Mouse (Mus musculus) forebrain, embryonic 12.5 days (tissue): ENCODE data around the gene Ccnh. TPM values are rescaled to one million over a fixed set of nuclear protein-coding genes. Genes with fewer than 3 reads are reported as not detected.
A peak's percentile ranks its signal among the peaks of the same experiment; 100 is the strongest.
"Not testable (repeated sequence)": the region's sequence is repeated elsewhere in the genome, so short reads cannot be mapped to it uniquely, and the experiment has no call there.

Source experiments
- ATAC-seq: fragments of 200-750 bp; cut with Nextera tagmentation; 2 replicates; pipeline ENCODE4 v1.8.0; 2017; ENCODE audit warnings: moderate TSS enrichment; ENCODE audit not compliant: low FRiP score
- H3K27ac ChIP-seq: fragments of 300-500 bp; sonication (generic); 2 replicates; pipeline ENCODE4 v1.5.1; 2016; ENCODE audit warnings: mild to moderate bottlenecking
- H3K27me3 ChIP-seq: fragments of 300-500 bp; sonication (generic); 2 replicates; pipeline ENCODE4 v1.6.1; 2016; ENCODE audit warnings: mild to moderate bottlenecking
- H3K36me3 ChIP-seq: fragments of 300-500 bp; sonication (generic); replicated peaks from 2 replicates; pipeline ENCODE4 v1.6.1; 2016; ENCODE audit warnings: mild to moderate bottlenecking
- H3K4me1 ChIP-seq: fragments of 300-500 bp; sonication (generic); 2 replicates; pipeline ENCODE4 v1.6.1; 2016
- H3K4me2 ChIP-seq: fragments of 300-500 bp; sonication (generic); 2 replicates; pipeline ENCODE4 v1.6.1; 2016; ENCODE audit warnings: mild to moderate bottlenecking, moderate library complexity
- H3K4me3 ChIP-seq: fragments of 300-500 bp; sonication (generic); replicated peaks from 2 replicates; pipeline ENCODE4 v1.5.1; 2016; ENCODE audit warnings: mild to moderate bottlenecking
- H3K9ac ChIP-seq: fragments of 300-500 bp; sonication (generic); 2 replicates; pipeline ENCODE4 v1.6.1; 2016; ENCODE audit warnings: mild to moderate bottlenecking
- H3K9me3 ChIP-seq: fragments of 300-500 bp; sonication (generic); 2 replicates; pipeline ENCODE4 v1.6.1; 2016
- WGBS: fragments of 180-500 bp; shearing (Covaris S2); methylation state at CpG from one replicate; pipeline ENCODE4 v1.1.7; 2016; 5-methylcytosine and 5-hydroxymethylcytosine counted together
- polyA plus RNA-seq: library from polyadenylated mRNA; unstranded; fragments of >200 nt; fragmentation: Nextera tagmentation; extraction: Ambion mirVana; gene quantifications from 2 replicates; pipeline ENCODE4 v1.2.1, GENCODE M21; 2016

The Ccnh gene
- 125 and 126 TPM in 2 replicates for polyA plus RNA-seq

GRCm38 (mm10) chr13:85188903-85189643 is at the start of gene Ccnh:
Gene Ccnh, plus strand, starts transcription at chr13:85189408.
- Histone ChIP-seq H3K9me3 (no peaks in the 10 kb centered on the region), H3K36me3 (peaks cover 26% of the 10 kb centered on the region), H3K4me3 (peak within 1 kb of the TSS; percentile 90), H3K9ac (peak within 1 kb of the TSS; percentile 91), H3K27me3 (no peaks in the 10 kb centered on the region), H3K4me2 (peak within 1 kb of the TSS; percentile 78), H3K4me1 (peaks cover 12% of the 10 kb centered on the region), H3K27ac (peak within 1 kb of the TSS; percentile 82)
- WGBS: 2% methylated on average over 44 of the region's 44 CpGs
- ATAC-seq: peak; percentile 99

- 94% methylated on average over 16 of the region's 16 CpGs for WGBS
- H3K4me1 ChIP-seq, H3K4me3 ChIP-seq, H3K27ac ChIP-seq, H3K36me3 ChIP-seq, H3K9ac ChIP-seq, H3K27me3 ChIP-seq, H3K4me2 ChIP-seq, ATAC-seq, H3K9me3 ChIP-seq: not testable (repeated sequence)
Observed at GRCm38 (mm10) chr13:85143361-85143760, 45.8 kb upstream of the Ccnh start.

- H3K4me1 ChIP-seq: no peaks in the 10 kb centered on the region
- no peaks in the 10 kb centered on the region for H3K27me3 ChIP-seq
- H3K36me3 ChIP-seq: no peaks in the 10 kb centered on the region
- H3K4me2 ChIP-seq: no peak overlapping the region
- no peak overlapping the region for H3K9ac ChIP-seq
- H3K4me3 ChIP-seq: no peak overlapping the region
- H3K27ac ChIP-seq: no peak overlapping the region
- H3K9me3 ChIP-seq: no peaks in the 10 kb centered on the region
- no peak for ATAC-seq
Observed at GRCm38 (mm10) chr13:85146471-85146870, 42.7 kb upstream of the Ccnh start.

- ATAC-seq: no peak
- Histone ChIP-seq H3K4me1 (no peaks in the 10 kb centered on the region), H3K27me3 (no peaks in the 10 kb centered on the region), H3K4me2 (no peak overlapping the region), H3K36me3 (no peaks in the 10 kb centered on the region), H3K9ac (no peak overlapping the region), H3K27ac (no peak overlapping the region), H3K9me3 (no peaks in the 10 kb centered on the region), H3K4me3 (no peak overlapping the region)
- WGBS: 73% methylated on average over 6 of the region's 6 CpGs
Observed at GRCm38 (mm10) chr13:85154746-85155145, 34.5 kb upstream of the Ccnh start.

GRCm38 (mm10) chr13:85159971-85160370 is 29.2 kb upstream of the Ccnh start:
- H3K27ac ChIP-seq: no peak overlapping the region
- H3K4me3 ChIP-seq: no peak overlapping the region
- WGBS: 86% methylated on average over 2 of the region's 2 CpGs
- no peaks in the 10 kb centered on the region for H3K36me3 ChIP-seq
- no peaks in the 10 kb centered on the region for H3K27me3 ChIP-seq
- ATAC-seq: no peak
- H3K4me2 ChIP-seq: no peak overlapping the region
- 0 out of 2 replicates have a peak, but pooled peaks cover 3% of the 10 kb centered on the region for H3K4me1 ChIP-seq
- no peaks in the 10 kb centered on the region for H3K9me3 ChIP-seq
- no peak overlapping the region for H3K9ac ChIP-seq

GRCm38 (mm10) chr13:85164512-85165124 is 24.6 kb upstream of the Ccnh start:
- H3K27me3 ChIP-seq: no peaks in the 10 kb centered on the region
- H3K9me3 ChIP-seq: no peaks in the 10 kb centered on the region
- no peak overlapping the region for H3K27ac ChIP-seq
- no peak overlapping the region for H3K4me3 ChIP-seq
- no peak overlapping the region for H3K9ac ChIP-seq
- H3K36me3 ChIP-seq: no peaks in the 10 kb centered on the region
- ATAC-seq: peak; percentile 70; the same call in 1 of the 2 replicates
- peak overlapping the region; percentile 39 for H3K4me2 ChIP-seq
- H3K4me1 ChIP-seq: 0 out of 2 replicates have a peak, but pooled peaks cover 3% of the 10 kb centered on the region
- WGBS: 36% methylated on average over 4 of the region's 4 CpGs

- peak overlapping the region; percentile 82 for H3K27ac ChIP-seq
- H3K36me3 ChIP-seq: peaks cover 28% of the 10 kb centered on the region
- peak overlapping the region; percentile 90 for H3K4me3 ChIP-seq
- ATAC-seq: peak; percentile 80
- H3K9ac ChIP-seq: peak overlapping the region; percentile 91
- H3K4me2 ChIP-seq: peak overlapping the region; percentile 78
- H3K9me3 ChIP-seq: no peaks in the 10 kb centered on the region
- H3K4me1 ChIP-seq: peaks cover 12% of the 10 kb centered on the region
- 2% methylated on average over 17 of the region's 17 CpGs for whole genome bisulfite sequencing
- H3K27me3 ChIP-seq: no peaks in the 10 kb centered on the region
Observed at GRCm38 (mm10) chr13:85189644-85190121, 475 bp downstream of the Ccnh start.

GRCm38 (mm10) chr13:85191253-85191652 is 2.0 kb downstream of the Ccnh start:
- no peak overlapping the region for H3K4me3 ChIP-seq
- no peaks in the 10 kb centered on the region for H3K27me3 ChIP-seq
- WGBS: 98% methylated on average over 2 of the region's 2 CpGs
- H3K27ac ChIP-seq: no peak overlapping the region
- no peak overlapping the region for H3K4me2 ChIP-seq
- no peak for ATAC-seq
- no peak overlapping the region for H3K9ac ChIP-seq
- H3K9me3 ChIP-seq: no peaks in the 10 kb centered on the region
- peaks cover 12% of the 10 kb centered on the region for H3K4me1 ChIP-seq
- H3K36me3 ChIP-seq: peaks cover 28% of the 10 kb centered on the region

GRCm38 (mm10) chr13:85207493-85207892 is 18.3 kb downstream of the Ccnh start:
- H3K4me2 ChIP-seq: no peak overlapping the region
- no peak for ATAC-seq
- H3K27me3 ChIP-seq: no peaks in the 10 kb centered on the region
- no peak overlapping the region for H3K4me3 ChIP-seq
- no peak overlapping the region for H3K27ac ChIP-seq
- WGBS: 73% methylated on average over 2 of the region's 2 CpGs
- H3K4me1 ChIP-seq: no peaks in the 10 kb centered on the region
- no peaks in the 10 kb centered on the region for H3K9me3 ChIP-seq
- H3K36me3 ChIP-seq: peaks cover 31% of the 10 kb centered on the region
- H3K9ac ChIP-seq: no peak overlapping the region

GRCm38 (mm10) chr13:85208656-85209055 is 19.4 kb downstream of the Ccnh start:
- no peaks in the 10 kb centered on the region for H3K9me3 ChIP-seq
- no peak overlapping the region for H3K4me2 ChIP-seq
- no peaks in the 10 kb centered on the region for H3K27me3 ChIP-seq
- H3K27ac ChIP-seq: no peak overlapping the region
- no peak for ATAC-seq
- 99% methylated on average over 6 of the region's 6 CpGs for WGBS
- no peaks in the 10 kb centered on the region for H3K4me1 ChIP-seq
- H3K36me3 ChIP-seq: peaks cover 26% of the 10 kb centered on the region
- no peak overlapping the region for H3K9ac ChIP-seq
- H3K4me3 ChIP-seq: no peak overlapping the region

- no peak overlapping the region for H3K4me3 ChIP-seq
- H3K27me3 ChIP-seq: no peaks in the 10 kb centered on the region
- 86% methylated on average over 1 of the region's 1 CpGs for WGBS
- no peaks in the 10 kb centered on the region for H3K4me1 ChIP-seq
- no peak overlapping the region for H3K4me2 ChIP-seq
- ATAC-seq: no peak
- peaks cover 19% of the 10 kb centered on the region for H3K36me3 ChIP-seq
- no peaks in the 10 kb centered on the region for H3K9me3 ChIP-seq
- H3K27ac ChIP-seq: no peak overlapping the region
- no peak overlapping the region for H3K9ac ChIP-seq
Observed at GRCm38 (mm10) chr13:85210353-85210752, 21.1 kb downstream of the Ccnh start.

- H3K4me3 ChIP-seq: no peak overlapping the region
- no peak overlapping the region for H3K9ac ChIP-seq
- H3K9me3 ChIP-seq: no peaks in the 10 kb centered on the region
- 90% methylated on average over 4 of the region's 4 CpGs for WGBS
- H3K27ac ChIP-seq: no peak overlapping the region
- H3K4me2 ChIP-seq: no peak overlapping the region
- H3K4me1 ChIP-seq: no peaks in the 10 kb centered on the region
- peaks cover 39% of the 10 kb centered on the region for H3K36me3 ChIP-seq
- no peaks in the 10 kb centered on the region for H3K27me3 ChIP-seq
- no peak for ATAC-seq
Observed at GRCm38 (mm10) chr13:85218656-85219055, 29.4 kb downstream of the Ccnh start.
